Mouse (Mus musculus): ENCODE results near the gene Slmap. TPM values are rescaled to one million over a fixed set of nuclear protein-coding genes. Genes with fewer than 3 reads are reported as not detected.
A peak's percentile ranks its signal among the peaks of the same experiment; 100 is the strongest.
"Not testable (repeated sequence)": the region's sequence is repeated elsewhere in the genome, so short reads cannot be mapped to it uniquely, and the experiment has no call there.

Slmap gene
- total RNA-seq, 2 experiments from 2014 or later: 81.3 to 88.8 TPM

GRCm38 (mm10) chr14:26533821-26534756 lies 642 bp downstream of the Slmap start:
- DNase-seq (ENCODE audit: low spot score in 2 of 2): peak; percentile 62 to 66

GRCm38 (mm10) chr14:26533267-26533666 lies 1.5 kb downstream of the Slmap start:
- DNase-seq (ENCODE audit: low spot score in 2 of 2): no peak

GRCm38 (mm10) chr14:26532752-26533151 lies 2.0 kb downstream of the Slmap start:
- DNase-seq (ENCODE audit: low spot score in 2 of 2): no peak

DNA sequence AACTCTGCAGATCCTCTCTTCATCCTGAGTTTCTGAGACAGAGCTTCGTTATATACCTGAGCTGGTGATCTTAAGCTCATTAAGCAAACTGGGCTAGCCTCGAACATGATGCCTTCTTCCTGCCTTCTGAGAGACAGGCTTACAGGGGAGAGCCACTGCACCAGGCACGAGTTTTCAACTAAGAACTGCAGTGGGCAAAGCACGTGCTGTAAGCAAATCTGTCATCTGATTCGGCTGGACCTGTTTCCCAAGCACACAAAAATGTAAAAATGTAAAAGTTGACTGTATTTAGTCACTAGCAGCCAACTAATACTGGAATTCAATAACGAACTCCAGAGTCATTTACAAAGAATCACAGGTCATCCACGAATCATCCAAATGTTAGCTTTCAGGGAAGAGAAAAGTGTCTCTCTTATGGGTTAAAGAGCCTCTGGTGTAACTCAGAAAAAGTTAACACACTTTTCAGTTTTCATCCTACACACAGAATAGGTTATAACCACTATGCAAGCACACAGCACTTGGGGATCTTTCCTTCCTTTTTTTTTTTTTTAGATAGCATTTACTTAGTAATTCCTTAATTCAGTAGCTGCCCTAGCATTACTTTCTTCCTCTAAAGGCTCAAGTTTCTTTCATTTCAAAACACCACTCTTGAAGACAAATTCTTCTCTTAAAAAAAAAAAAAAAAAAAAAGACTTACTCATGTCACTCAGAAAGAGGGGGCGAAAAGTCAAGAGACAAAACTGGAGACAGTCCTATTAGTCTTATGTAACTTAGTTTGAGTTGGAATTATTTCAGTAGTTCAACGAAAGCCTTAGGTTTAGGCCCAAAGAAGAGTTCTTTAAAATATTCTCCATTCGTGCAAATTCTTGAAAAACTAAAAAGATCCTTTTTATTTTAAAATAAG lies 3.1 kb downstream of the Slmap start:
- DNase-seq (ENCODE audit: low spot score in 2 of 2): no peak

DNA sequence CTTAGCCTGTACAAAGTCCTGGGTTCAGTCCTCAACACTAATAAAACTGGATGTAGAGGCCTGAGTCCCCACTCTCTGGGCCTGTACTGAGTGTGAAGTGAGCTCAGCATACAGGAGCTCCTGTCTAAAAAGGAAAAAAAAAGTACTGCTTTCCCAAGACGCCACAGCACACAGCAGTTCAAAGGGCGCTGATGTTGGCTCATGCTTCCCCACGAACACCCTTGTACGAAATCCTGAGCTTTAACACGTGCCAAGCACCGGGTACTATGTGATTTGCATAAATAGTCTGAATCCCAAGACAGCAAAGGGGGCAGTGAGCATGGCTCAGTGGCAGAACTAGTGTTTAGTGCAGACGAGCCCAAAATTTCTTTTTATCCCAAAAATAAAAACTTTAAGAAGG lies 4.4 kb downstream of the Slmap start:
- DNase-seq (ENCODE audit: low spot score in 2 of 2): no peak

GRCm38 (mm10) chr14:26528296-26528695 lies 6.4 kb downstream of the Slmap start:
- DNase-seq (ENCODE audit: low spot score in 2 of 2): no peak

GRCm38 (mm10) chr14:26525955-26526354 lies 8.8 kb downstream of the Slmap start:
- DNase-seq (ENCODE audit: low spot score in 2 of 2): no peak

GRCm38 (mm10) chr14:26523082-26523481 lies 11.6 kb downstream of the Slmap start:
- no peak for DNase-seq (ENCODE audit: low spot score in 2 of 2)

GRCm38 (mm10) chr14:26519831-26520230 lies 14.9 kb downstream of the Slmap start:
- DNase-seq (ENCODE audit: low spot score in 2 of 2): no peak

- no peak for DNase-seq (ENCODE audit: low spot score in 2 of 2)
These were observed 16.9 kb downstream of the Slmap start for GRCm38 (mm10) chr14:26517843-26518242.

GRCm38 (mm10) chr14:26516232-26516631 lies 18.5 kb downstream of the Slmap start:
- not testable (repeated sequence) for DNase-seq (ENCODE audit: low spot score in 2 of 2)

DNA sequence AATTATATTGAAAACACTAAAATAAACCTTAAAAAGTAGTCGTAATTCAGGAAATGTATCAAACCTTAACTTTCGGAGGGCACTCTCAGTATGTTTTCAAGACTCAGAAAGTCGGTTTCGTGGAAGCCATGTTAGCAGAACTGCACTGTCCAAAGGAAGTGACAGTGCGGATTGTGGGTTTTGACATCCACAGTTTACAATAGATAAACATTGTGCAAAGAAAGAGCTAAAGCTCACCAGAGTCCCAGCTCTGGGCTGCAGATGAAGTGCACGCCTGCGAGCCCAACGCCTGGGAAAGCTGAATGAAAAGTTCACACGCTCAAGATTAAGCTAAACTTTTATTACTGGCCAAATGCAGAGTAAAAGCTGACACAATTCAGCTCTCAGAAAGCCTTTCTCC lies 18.9 kb downstream of the Slmap start:
- DNase-seq (ENCODE audit: low spot score in 2 of 2): no peak

- no peak for DNase-seq (ENCODE audit: low spot score in 2 of 2)
These were observed 24.2 kb downstream of the Slmap start for GRCm38 (mm10) chr14:26510545-26510944.

DNA sequence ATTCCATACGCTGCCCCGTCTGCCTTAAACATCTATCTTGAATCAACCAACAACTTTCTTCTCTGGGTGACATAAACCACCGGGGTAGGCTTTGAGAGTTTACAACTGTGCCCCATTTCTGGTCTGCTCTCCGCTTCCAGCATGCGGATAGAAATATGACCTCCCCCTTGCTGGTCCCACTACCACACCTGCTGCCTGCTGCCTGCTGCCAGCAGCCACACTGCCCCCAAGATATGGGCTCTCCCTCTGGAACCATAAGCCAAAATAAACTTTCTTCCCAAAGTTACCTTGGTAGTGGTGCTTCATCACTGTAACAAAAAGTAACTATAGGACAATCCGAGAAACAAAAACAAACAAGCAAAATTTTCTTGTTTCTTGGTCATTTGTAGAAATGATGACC lies 26.6 kb downstream of the Slmap start:
- DNase-seq (ENCODE audit: low spot score in 2 of 2): no peak

DNA sequence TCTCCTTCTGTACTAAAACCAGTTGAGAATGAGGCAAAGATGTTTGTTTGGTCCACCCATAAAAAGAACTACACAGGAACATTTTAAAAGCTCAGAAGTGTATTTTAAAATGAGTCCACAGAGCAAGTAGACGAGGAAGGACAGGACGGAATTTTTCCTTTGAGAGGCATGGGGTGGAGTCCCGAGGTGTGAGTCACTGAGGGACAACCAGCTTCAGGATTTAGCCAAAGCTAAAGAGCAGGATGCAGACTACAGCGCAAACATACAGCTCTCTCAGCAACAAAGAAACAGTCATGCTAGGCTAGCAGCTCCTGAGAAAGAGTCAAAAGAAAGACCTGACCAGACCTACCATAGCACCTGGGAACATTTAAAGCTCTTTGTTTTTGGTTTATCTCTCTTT lies 27.4 kb downstream of the Slmap start:
- no peak for DNase-seq (ENCODE audit: low spot score in 2 of 2)

DNA sequence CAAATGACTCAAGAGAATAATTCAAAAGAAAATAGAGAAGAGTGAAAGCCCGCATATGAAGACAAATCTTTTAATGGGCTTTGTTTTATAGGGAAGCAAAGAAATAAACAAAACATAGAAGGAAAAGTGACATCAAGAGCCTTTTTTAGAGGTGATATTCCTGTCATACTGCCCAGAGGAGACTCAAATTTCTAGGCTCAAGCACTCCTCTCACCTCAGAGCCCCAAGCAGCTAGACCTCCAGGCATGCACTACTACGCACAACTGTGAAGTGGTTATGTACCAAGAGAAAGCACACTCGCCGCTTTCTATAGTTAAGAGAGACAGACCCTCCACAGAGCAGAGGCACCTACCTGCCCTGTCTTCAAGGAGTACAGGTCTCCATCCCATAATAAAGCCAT lies 30.2 kb downstream of the Slmap start:
- DNase-seq (ENCODE audit: low spot score in 2 of 2): no peak

DNA sequence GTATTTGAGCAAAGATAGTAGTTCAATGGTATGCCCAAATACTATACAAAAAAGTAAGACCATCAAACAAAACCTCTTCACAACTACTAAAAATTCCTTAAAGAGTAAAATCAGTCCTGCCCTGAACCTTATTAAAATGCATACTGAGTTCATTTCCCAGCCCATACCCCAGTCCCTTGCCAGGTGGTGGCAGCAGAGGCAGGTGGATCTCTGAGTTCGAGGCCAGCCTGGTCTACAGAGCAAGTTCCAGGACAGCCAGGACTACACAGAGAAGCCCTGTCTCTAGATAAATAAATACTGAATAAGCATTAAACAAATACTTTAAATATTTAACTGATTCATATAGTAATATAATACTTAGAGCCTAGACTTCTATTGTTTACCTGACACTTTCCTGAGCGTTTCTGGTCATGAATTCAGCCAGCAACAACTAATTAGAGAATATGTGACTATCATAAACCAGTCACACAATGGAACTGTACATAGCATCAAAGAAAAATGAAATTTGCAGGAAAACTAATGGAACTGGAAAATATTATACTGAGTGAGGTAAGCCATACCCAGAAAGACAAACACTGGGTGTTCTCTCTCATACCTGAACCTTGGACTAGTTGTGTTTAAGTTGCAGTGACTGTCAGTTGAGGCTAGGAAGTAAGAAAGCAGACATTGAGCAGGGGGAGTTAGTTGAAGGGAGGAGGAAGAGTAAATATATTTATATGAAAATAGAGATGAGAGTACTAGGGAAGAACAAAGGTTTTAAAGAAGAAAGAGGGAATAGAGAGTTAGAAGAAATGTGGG lies 34.4 kb downstream of the Slmap start:
- DNase-seq (ENCODE audit: low spot score in 2 of 2): no peak

- no peak for DNase-seq (ENCODE audit: low spot score in 2 of 2)
These were observed 39.7 kb downstream of the Slmap start for GRCm38 (mm10) chr14:26495021-26495420.

DNA sequence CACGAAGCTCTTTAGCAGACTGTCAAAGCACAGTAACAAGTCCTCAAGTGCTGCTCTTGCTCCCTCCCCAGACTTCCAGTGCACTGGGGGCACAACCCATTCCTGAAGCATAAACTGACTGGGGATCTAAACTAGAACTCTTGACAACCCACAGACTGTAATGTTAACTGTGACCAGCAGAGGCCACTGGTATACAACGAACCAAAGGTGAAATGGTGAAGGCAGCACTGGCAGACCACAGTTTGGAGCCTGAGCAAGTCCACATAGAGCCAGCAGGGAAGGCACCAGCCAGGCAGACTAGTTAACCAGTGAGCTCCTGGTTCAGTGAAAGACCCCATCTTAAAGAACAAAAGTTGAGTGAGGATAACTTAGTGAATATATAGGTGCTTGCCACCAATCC lies 43.6 kb downstream of the Slmap start:
- peak; percentile 56 to 65 for DNase-seq (ENCODE audit: low spot score in 2 of 2)

DNA sequence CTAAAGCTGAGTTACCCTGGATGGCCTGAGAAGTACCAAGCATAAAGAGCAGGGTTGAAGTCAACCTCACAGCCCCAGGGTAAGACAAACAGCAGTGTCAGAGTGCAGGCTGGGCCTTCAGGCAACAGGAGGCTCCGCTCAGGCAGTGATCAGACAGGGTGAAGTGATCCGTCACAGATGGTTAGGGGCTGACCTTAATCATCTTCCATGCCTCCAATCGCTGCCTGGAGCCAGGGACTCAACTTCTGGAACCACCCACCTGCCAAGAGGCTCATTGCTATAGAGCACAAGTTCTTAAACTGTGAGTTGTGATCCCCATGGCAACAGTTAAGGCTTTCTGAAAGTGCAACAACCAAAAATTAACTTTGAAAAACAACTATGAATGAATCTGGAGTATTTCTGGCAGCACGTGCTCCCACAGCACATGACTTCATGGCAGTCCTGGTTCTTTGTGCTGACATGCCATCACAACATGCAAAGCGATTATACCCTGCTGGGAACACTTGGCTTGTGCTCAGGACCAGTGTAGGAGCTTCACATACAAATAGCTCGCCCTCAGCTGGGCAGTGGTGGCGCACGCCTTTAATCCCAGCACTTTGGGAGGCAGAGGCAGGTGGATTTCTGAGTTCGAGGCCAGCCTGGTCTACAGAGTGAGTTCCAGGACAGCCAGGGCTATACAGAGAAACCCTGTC lies 46.3 kb downstream of the Slmap start:
- no peak for DNase-seq (ENCODE audit: low spot score in 2 of 2)
